Mouse (Mus musculus): Measurements from ENCODE around the gene Rasgrp2.

DNA sequence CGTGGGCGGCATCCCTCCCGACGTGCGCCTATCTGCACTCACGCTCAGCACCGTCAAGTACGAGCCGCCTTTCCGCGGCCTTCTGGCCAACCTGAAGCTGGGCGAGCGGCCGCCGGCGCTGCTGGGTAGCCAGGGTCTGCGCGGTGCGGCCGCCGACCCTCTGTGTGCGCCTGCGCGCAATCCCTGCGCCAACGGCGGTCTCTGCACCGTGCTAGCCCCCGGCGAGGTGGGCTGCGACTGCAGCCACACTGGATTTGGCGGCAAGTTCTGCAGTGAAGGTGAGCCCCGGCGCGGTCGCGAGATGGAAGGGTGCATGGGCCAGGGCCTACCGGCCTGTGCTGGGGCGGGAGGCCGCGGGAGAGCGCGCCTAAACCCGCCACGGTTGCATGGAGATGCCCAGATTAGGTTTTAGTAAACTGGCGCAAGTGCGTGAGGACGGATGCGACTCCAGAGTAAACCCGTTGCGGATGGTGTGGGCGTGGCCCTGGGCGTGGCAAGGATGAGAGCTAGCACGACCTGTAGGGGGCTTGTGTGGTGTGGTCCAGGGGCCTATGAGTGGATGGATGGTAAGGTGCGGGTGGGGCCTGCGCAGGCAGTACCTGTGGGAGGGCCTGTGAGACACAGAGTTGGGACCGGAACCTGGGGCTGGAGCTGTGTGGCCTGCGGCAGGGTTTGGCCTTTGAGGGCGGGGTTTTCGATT, 29.5 kb downstream of the Rasgrp2 start:
- TF ChIP-seq CTCF (IDR thresholded peaks at IDR 0.05; ENCODE audit: borderline replicate concordance, extremely low read depth, insufficient read depth, insufficient read length), result peak; percentile 23; the same call in 1 of the 2 replicates
- TF ChIP-seq POLR2A (IDR thresholded peaks at IDR 0.05; ENCODE audit: borderline replicate concordance, extremely low read depth, insufficient read depth, insufficient read length, poor library complexity, severe bottlenecking), result no peak

All from brain, embryonic 14.5 days (tissue).